Mouse (Mus musculus): ENCODE measurements at regions not wholly inside any gene's neighbourhood (a gene's known extent, or its start where the extent isn't known, plus 50 kb on each side); places are given as distances from the start of the nearest gene placed in this dataset.

DNA sequence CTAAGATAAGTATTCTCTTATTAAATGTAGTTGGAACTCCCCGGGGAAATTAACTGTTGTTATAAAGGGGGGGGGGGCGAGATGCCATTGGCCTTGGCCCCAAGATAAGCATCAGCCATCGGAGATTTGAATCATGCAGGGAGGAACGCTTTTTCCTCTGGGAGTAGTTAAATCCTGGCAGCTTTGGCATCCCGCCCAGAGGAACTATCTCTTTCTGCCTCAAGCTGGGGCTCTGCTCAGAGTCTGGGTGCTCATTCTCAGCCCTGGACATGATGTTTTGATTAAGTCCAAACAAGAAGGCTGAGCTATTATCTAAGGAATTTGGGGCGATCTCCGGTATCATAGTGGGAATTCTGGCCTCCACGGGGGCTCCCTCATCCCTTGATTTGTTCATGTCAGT, 89.4 kb upstream of the Cox10 start:
- TF ChIP-seq CTCF (conservative IDR thresholded peaks at IDR 0.05; ENCODE audit: insufficient read depth, insufficient read length, low read depth, low read length) (no peak), POLR2A (IDR thresholded peaks at IDR 0.05; ENCODE audit: low read depth, low read length) (no peak)
